9 mouse cellular contexts compared by ENCODE assay signal in genomic region chr16:97252997-97253635, GRCm38 (mm10).
DNase-seq lines count a peak whose midpoint lies in the region; ATAC-seq lines count a peak whose summit lies in the region.
"Had no signal": no experiment of that assay in that cellular context is flagged by ENCODE, and none has a peak within 500 bp of the region (broad histone marks: within the 10 kb centered on the region; RNA-seq: fewer than 3 reads in every experiment).

No protein-coding gene starts in this region.

- peak; percentile 13 for DNase-seq in layer of hippocampus, adult 9-11 months
- DNase-seq in layer of hippocampus, postnatal 14 days (ENCODE audit: low spot score in 2 of 2), result no peak
- DNase-seq in R1 (ENCODE audit: low read depth, low spot score), result peak; percentile 81
- DNase-seq in frontal cortex, postnatal 10 days (ENCODE audit: low spot score in 2 of 2), result peak; percentile 8 to 10
- DNase-seq in right cerebral cortex, adult 2 months (ENCODE audit: low spot score in 2 of 2), result peak; percentile 34 to 52
- DNase-seq in adrenal gland, adult 8-10 months, result no peak
- DNase-seq: adrenal gland, postnatal 36 days; thymus, postnatal 25 days had no signal

- no peak for ATAC-seq in inflammation-experienced regulatory T-cells, adult 6 months

Comparison
In these comparisons a context has a peak if more than half of its experiments do, and no peak if none do; other contexts are left out.
1. DNase-seq: peak in layer of hippocampus, adult 9-11 months (single experiment), R1 (single experiment), frontal cortex, postnatal 10 days (2 of 2) and right cerebral cortex, adult 2 months (2 of 2); none in layer of hippocampus, postnatal 14 days (0 of 2) and adrenal gland, adult 8-10 months (single experiment).